ENCODE assay signal across 11 mouse cellular contexts in genomic region chr5:98183031-98183595, GRCm38 (mm10). TPM values are rescaled to one million over a fixed set of nuclear protein-coding genes. Genes with fewer than 3 reads are reported as not detected.
A peak's percentile ranks its signal among the peaks of the same experiment; 100 is the strongest.
DNase-seq lines count a peak whose midpoint lies in the region; ATAC-seq lines count a peak whose summit lies in the region.
"Had no signal": no experiment of that assay in that cellular context is flagged by ENCODE, and none has a peak within 500 bp of the region (broad histone marks: within the 10 kb centered on the region; RNA-seq: fewer than 3 reads in every experiment).

No protein-coding gene starts in this region.

- 0 out of 2 replicates have a peak overlapping the region, but pooled peaks have one; percentile 2 for H3K4me2 ChIP-seq in limb, embryonic 13.5 days (replicated peaks)
- H3K4me2 ChIP-seq: liver, embryonic 13.5 days had no signal

- no peak for ATAC-seq in limb, embryonic 13.5 days (ENCODE audit: low FRiP score, low read depth)

- DNase-seq in heart, adult 11 months = peak; percentile 73
- no peak for DNase-seq in heart, adult 8-10 months (ENCODE audit: low spot score)
- DNase-seq in retina, embryonic 14.5 days (ENCODE audit: low spot score) = peak; percentile 37
- no peak for DNase-seq in retina, postnatal 1 day
- DNase-seq in gastrocnemius, postnatal 10 days = no peak
- no peak for DNase-seq in frontal cortex, adult 2 months (ENCODE audit: extremely low spot score in 1 of 2, low spot score in 1 of 2)
- no peak for DNase-seq in ovary, adult 18-20 months (ENCODE audit: low spot score)
- DNase-seq: gastrocnemius, adult 2 months; kidney, postnatal 14 days; liver, embryonic 13.5 days had no signal

- no peak overlapping the region for H3K9ac ChIP-seq in limb, embryonic 13.5 days
- H3K9ac ChIP-seq: liver, embryonic 13.5 days had no signal

- no peaks in the 10 kb centered on the region for H3K36me3 ChIP-seq in limb, embryonic 13.5 days
- H3K36me3 ChIP-seq: liver, embryonic 13.5 days had no signal

- H3K4me1 ChIP-seq in limb, embryonic 13.5 days = peaks cover 26% of the 10 kb centered on the region

- H3K27me3 ChIP-seq in limb, embryonic 13.5 days = peaks cover 94% of the 10 kb centered on the region

- H3K27ac ChIP-seq in limb, embryonic 13.5 days = no peak overlapping the region
- H3K27ac ChIP-seq: gastrocnemius, adult 2 months; liver, embryonic 13.5 days had no signal

- WGBS in limb, embryonic 13.5 days = 4% methylated on average over 14 of the region's 14 CpGs

- H3K4me3 ChIP-seq in limb, embryonic 13.5 days = 0 out of 2 replicates have a peak overlapping the region, but pooled peaks have one; percentile 2
- H3K4me3 ChIP-seq: gastrocnemius, adult 2 months; liver, embryonic 13.5 days had no signal

- no peaks in the 10 kb centered on the region for H3K9me3 ChIP-seq in limb, embryonic 13.5 days
- H3K9me3 ChIP-seq: liver, embryonic 13.5 days had no signal

RNA-seq across cellular contexts. Expression of gene Prdm8, which starts 16.1 kb away (rescaled TPM):
- total RNA-seq in heart, adult 8-10 months (2022) = under 1 TPM; 0.09 to 0.22 (median 0.15) TPM
- 0.09 and 0.27 TPM in 2 replicates for polyA plus RNA-seq in limb, embryonic 13.5 days (2015; fragmentation: Nextera tagmentation; extraction: Ambion mirVana)
- total RNA-seq in gastrocnemius, postnatal 10 days (2021) = 1 to 10 TPM; 1.1 to 1.7 TPM
- polyA plus RNA-seq in frontal cortex, adult 2 months (2012; rRNA removed) = 11.9 and 13.9 TPM in 2 replicates
- polyA plus RNA-seq: liver, embryonic 13.5 days had no signal

Comparison
In these comparisons a context has a peak if more than half of its experiments do, and no peak if none do; other contexts are left out.
1. DNase-seq: peak in heart, adult 11 months (single experiment) and retina, embryonic 14.5 days (single experiment); none in heart, adult 8-10 months (single experiment), retina, postnatal 1 day (single experiment), gastrocnemius, postnatal 10 days (single experiment), frontal cortex, adult 2 months (0 of 2) and ovary, adult 18-20 months (single experiment).